Mouse (Mus musculus) C2C12 (cell line): ENCODE results near the gene Klhl3. TPM values are rescaled to one million over a fixed set of nuclear protein-coding genes. Genes with fewer than 3 reads are reported as not detected.

Source experiments
- H3K27me3 ChIP-seq: one replicate; pipeline ENCODE4 v1.6.1; 2011; ENCODE audit not compliant: control insufficient read depth, insufficient read depth, insufficient read length
- H3K36me3 ChIP-seq: one replicate; pipeline ENCODE4 v1.6.1; 2011; ENCODE audit not compliant: control insufficient read depth, insufficient read depth
- H3K4me3 ChIP-seq: one replicate; pipeline ENCODE4 v1.5.1; 2011; ENCODE audit warnings: mild to moderate bottlenecking, control low read depth; ENCODE audit not compliant: poor library complexity, insufficient read depth, severe bottlenecking
- H3K79me2 ChIP-seq: one replicate; pipeline ENCODE4 v1.6.1; 2011; ENCODE audit not compliant: control insufficient read depth, insufficient read depth
- H3K79me3 ChIP-seq: one replicate; pipeline ENCODE4 v1.6.1; 2011; ENCODE audit warnings: low read depth, control low read depth
- H3ac ChIP-seq: one replicate; pipeline ENCODE3; 2011; ENCODE audit warnings: low read depth; ENCODE audit not compliant: control insufficient read depth, insufficient read length
- CEBPB ChIP-seq: IDR thresholded peaks from one replicate; pipeline ENCODE4 v1.6.1; 2011; ENCODE audit warnings: low read depth, mild to moderate bottlenecking, control low read depth, moderate library complexity
- CTCF ChIP-seq: IDR thresholded peaks from one replicate; pipeline ENCODE4 v1.5.1; 2011; ENCODE audit not compliant: control insufficient read depth, insufficient read depth, insufficient read length
- FOSL1 ChIP-seq: IDR thresholded peaks from one replicate; pipeline ENCODE4 v1.8.0; 2011; ENCODE audit warnings: mild to moderate bottlenecking, low read length; ENCODE audit not compliant: poor library complexity, insufficient read depth, severe bottlenecking
- MAX ChIP-seq: IDR thresholded peaks from one replicate; pipeline ENCODE4 v1.6.1; 2011; ENCODE audit warnings: mild to moderate bottlenecking, control low read depth
- MYOD1 ChIP-seq: IDR thresholded peaks from one replicate; pipeline ENCODE4 v1.6.1; 2011; ENCODE audit warnings: low read depth; ENCODE audit not compliant: control insufficient read depth, insufficient read length
- MYOG ChIP-seq: IDR thresholded peaks from one replicate; pipeline ENCODE4 v1.6.1; 2011; ENCODE audit not compliant: control insufficient read depth, insufficient read length; ENCODE audit errors: extremely low read depth
- USF1 ChIP-seq: IDR thresholded peaks from one replicate; pipeline ENCODE4 v1.6.1; 2011; ENCODE audit warnings: low read depth, mild to moderate bottlenecking, control low read depth, moderate library complexity
- polyA plus RNA-seq: library from polyadenylated mRNA; unstranded; fragments of >200 nt; fragmentation: generic; extraction: Trizol; gene quantifications from one replicate; pipeline ENCODE4 v1.2.1, GENCODE M21; 2012; ENCODE audit warnings: missing spikeins

Gene Klhl3
- polyA plus RNA-seq, 1 experiment, result 0.01 TPM

GRCm38 (mm10) chr13:58057953-58058870 is 55.2 kb downstream of the Klhl3 start:
- TF ChIP-seq FOSL1, result no peak
- no peak for TF ChIP-seq MAX
- TF ChIP-seq USF1, result no peak
- no peak for TF ChIP-seq CTCF
- TF ChIP-seq MYOD1, result no peak
- TF ChIP-seq CEBPB, result no peak
- TF ChIP-seq MYOG, result no peak
- Histone ChIP-seq H3K79me3 (no peaks in the 10 kb centered on the region), H3ac (no peak overlapping the region), H3K4me3 (no peak overlapping the region), H3K36me3 (no peaks in the 10 kb centered on the region), H3K27me3 (no peaks in the 10 kb centered on the region), H3K79me2 (no peaks in the 10 kb centered on the region)

- TF ChIP-seq USF1 (no peak), CEBPB (no peak)
- Histone ChIP-seq H3K79me2 (no peaks in the 10 kb centered on the region), H3K4me3 (no peak overlapping the region), H3K27me3 (no peaks in the 10 kb centered on the region), H3ac (no peak overlapping the region), H3K36me3 (no peaks in the 10 kb centered on the region), H3K79me3 (no peaks in the 10 kb centered on the region)
Measured at GRCm38 (mm10) chr13:58056618-58057017, 56.8 kb downstream of the Klhl3 start.

- H3K36me3 ChIP-seq, result no peaks in the 10 kb centered on the region
- H3K79me3 ChIP-seq, result no peaks in the 10 kb centered on the region
- H3K79me2 ChIP-seq, result no peaks in the 10 kb centered on the region
- TF ChIP-seq MYOD1, result no peak
- peaks cover 5% of the 10 kb centered on the region for H3K27me3 ChIP-seq
- H3ac ChIP-seq, result no peak overlapping the region
- H3K4me3 ChIP-seq, result no peak overlapping the region
Measured at GRCm38 (mm10) chr13:58053628-58054027, 59.8 kb downstream of the Klhl3 start.

DNA sequence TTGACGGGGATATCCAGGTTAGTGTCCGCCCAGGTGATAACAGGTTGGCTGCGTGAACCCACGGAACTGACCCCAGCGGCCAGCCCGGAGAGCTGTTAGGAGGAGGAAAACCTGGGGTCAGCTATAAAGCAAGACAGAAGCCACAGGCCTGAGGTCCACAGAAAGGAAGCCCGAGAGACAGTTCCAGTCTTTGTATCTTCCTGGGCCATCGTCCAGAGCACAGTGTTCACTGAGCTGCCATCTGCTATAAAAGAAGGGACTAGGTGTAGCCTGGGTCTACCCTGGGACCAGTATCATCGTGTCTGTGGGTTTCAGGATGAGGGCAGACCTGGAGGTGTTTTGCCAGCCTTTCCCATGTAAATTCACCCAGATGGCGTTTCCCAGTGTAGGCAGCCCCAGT is 61.7 kb downstream of the Klhl3 start:
- H3K27me3 ChIP-seq, result peaks cover 5% of the 10 kb centered on the region
- no peak overlapping the region for H3K4me3 ChIP-seq
- no peak overlapping the region for H3ac ChIP-seq
- H3K79me3 ChIP-seq, result no peaks in the 10 kb centered on the region
- TF ChIP-seq MYOD1 (no peak), FOSL1 (no peak), MYOG (no peak), CTCF (no peak), USF1 (no peak), MAX (no peak), CEBPB (no peak)
- no peaks in the 10 kb centered on the region for H3K79me2 ChIP-seq
- H3K36me3 ChIP-seq, result no peaks in the 10 kb centered on the region

DNA sequence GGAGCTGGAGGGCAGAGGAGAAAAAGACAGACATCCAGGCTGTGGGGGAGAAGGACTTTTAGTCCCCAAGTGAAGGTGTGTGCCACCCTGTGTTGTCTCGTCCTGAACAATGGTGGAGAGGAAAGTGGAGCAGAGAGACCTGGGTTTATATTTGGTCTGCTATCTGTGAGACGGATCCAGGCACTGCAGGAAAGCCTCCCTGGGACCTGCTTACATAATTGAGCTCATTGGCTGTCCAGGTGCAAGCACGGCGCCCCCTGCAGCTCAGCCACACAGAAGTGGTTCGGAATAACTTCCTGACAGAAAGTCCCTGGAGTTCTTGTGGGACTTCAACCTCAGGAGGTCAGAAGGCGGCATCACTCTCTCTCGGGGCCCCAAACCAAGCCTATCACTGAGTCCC is 62.1 kb downstream of the Klhl3 start:
- H3K27me3 ChIP-seq, result peaks cover 5% of the 10 kb centered on the region
- H3K4me3 ChIP-seq, result no peak overlapping the region
- no peaks in the 10 kb centered on the region for H3K79me3 ChIP-seq
- H3K79me2 ChIP-seq, result no peaks in the 10 kb centered on the region
- TF ChIP-seq MYOG, result no peak
- TF ChIP-seq CTCF, result no peak
- no peak for TF ChIP-seq FOSL1
- TF ChIP-seq MAX, result no peak
- no peak for TF ChIP-seq CEBPB
- no peak for TF ChIP-seq USF1
- no peak for TF ChIP-seq MYOD1
- no peaks in the 10 kb centered on the region for H3K36me3 ChIP-seq
- H3ac ChIP-seq, result no peak overlapping the region

DNA sequence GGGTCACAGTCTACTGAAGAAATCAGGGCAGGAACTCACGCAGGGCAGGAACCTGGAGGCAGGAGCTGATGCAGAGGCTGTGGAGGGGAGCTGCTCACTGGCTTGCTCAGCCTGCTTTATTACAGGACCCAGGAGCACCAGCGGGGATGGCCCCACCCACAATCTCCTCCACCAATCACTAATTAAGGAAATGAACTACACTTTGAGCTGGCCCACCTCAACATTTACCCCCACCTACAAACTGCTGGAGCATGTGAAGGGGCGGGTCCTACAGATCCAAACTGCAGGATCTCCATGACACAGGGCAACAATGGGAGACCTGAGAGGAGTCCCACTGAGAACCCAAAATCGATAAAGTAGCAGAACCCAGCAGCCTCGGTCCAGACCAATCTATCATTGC is 64.3 kb downstream of the Klhl3 start:
- no peak overlapping the region for H3K4me3 ChIP-seq
- H3K36me3 ChIP-seq, result no peaks in the 10 kb centered on the region
- H3K27me3 ChIP-seq, result peaks cover 5% of the 10 kb centered on the region
- H3K79me2 ChIP-seq, result no peaks in the 10 kb centered on the region
- TF ChIP-seq MYOG (no peak), CTCF (no peak), CEBPB (no peak), MYOD1 (no peak), MAX (no peak), FOSL1 (no peak), USF1 (no peak)
- no peak overlapping the region for H3ac ChIP-seq
- no peaks in the 10 kb centered on the region for H3K79me3 ChIP-seq
